Mouse (Mus musculus) forebrain, embryonic 13.5 days (tissue): ENCODE measurements around the gene Epyc. TPM values are rescaled to one million over a fixed set of nuclear protein-coding genes. Genes with fewer than 3 reads are reported as not detected.
A peak's percentile ranks its signal among the peaks of the same experiment; 100 is the strongest.
"Not testable (repeated sequence)": the region's sequence is repeated elsewhere in the genome, so short reads cannot be mapped to it uniquely, and the experiment has no call there.

Source experiments
- ATAC-seq: fragments of 200-750 bp; cut with Nextera tagmentation; 2 replicates; pipeline ENCODE4 v1.8.0; 2017
- H3K27ac ChIP-seq: fragments of 300-500 bp; sonication (generic); 2 replicates; pipeline ENCODE4 v1.5.1; 2015; ENCODE audit warnings: inconsistent platforms, mild to moderate bottlenecking, moderate library complexity
- H3K27me3 ChIP-seq: fragments of 300-500 bp; sonication (generic); 2 replicates; pipeline ENCODE4 v1.6.1; 2015; ENCODE audit warnings: mild to moderate bottlenecking, inconsistent platforms
- H3K36me3 ChIP-seq: fragments of 300-500 bp; sonication (generic); 2 replicates; pipeline ENCODE4 v1.6.1; 2015; ENCODE audit warnings: mild to moderate bottlenecking, inconsistent platforms; ENCODE audit not compliant: poor library complexity, severe bottlenecking
- H3K4me1 ChIP-seq: fragments of 300-500 bp; sonication (generic); 2 replicates; pipeline ENCODE4 v1.6.1; 2015; ENCODE audit warnings: inconsistent platforms
- H3K4me2 ChIP-seq: fragments of 300-500 bp; sonication (generic); 2 replicates; pipeline ENCODE4 v1.6.1; 2015; ENCODE audit warnings: inconsistent platforms, mild to moderate bottlenecking, moderate library complexity
- H3K4me3 ChIP-seq: fragments of 300-500 bp; sonication (generic); 2 replicates; pipeline ENCODE4 v1.5.1; 2015; ENCODE audit warnings: mild to moderate bottlenecking, inconsistent platforms
- H3K9ac ChIP-seq: fragments of 300-500 bp; sonication (generic); 2 replicates; pipeline ENCODE4 v1.6.1; 2015; ENCODE audit warnings: mild to moderate bottlenecking, inconsistent platforms
- H3K9me3 ChIP-seq: fragments of 300-500 bp; sonication (generic); replicated peaks from 2 replicates; pipeline ENCODE4 v1.6.1; 2016; ENCODE audit warnings: inconsistent platforms
- WGBS: fragments of 180-500 bp; shearing (Covaris S2); methylation state at CpG from one replicate; pipeline ENCODE4 v1.1.7; 2015; 5-methylcytosine and 5-hydroxymethylcytosine counted together
- polyA plus RNA-seq: library from polyadenylated mRNA; unstranded; fragments of >200 nt; fragmentation: Nextera tagmentation; extraction: Ambion mirVana; gene quantifications from 2 replicates; pipeline ENCODE4 v1.2.1, GENCODE M21; 2015

The Epyc gene
- polyA plus RNA-seq, 1 experiment from 2014 or later = 0.75 TPM

GRCm38 (mm10) chr10:97715289-97715906, 71.5 kb downstream of the Epyc start:
- peak; percentile 72 for ATAC-seq

GRCm38 (mm10) chr10:97717233-97717632, 73.4 kb downstream of the Epyc start:
- H3K9ac ChIP-seq = no peak overlapping the region
- no peaks in the 10 kb centered on the region for H3K9me3 ChIP-seq
- 80% methylated on average over 1 of the region's 1 CpGs for WGBS
- ATAC-seq = no peak
- H3K27ac ChIP-seq = no peak overlapping the region
- no peak overlapping the region for H3K4me3 ChIP-seq
- no peaks in the 10 kb centered on the region for H3K36me3 ChIP-seq
- H3K4me2 ChIP-seq = no peak overlapping the region
- H3K27me3 ChIP-seq = no peaks in the 10 kb centered on the region
- peaks cover 8% of the 10 kb centered on the region; the same call in 1 of the 2 replicates for H3K4me1 ChIP-seq

More at GRCm38 (mm10) chr10:97715289-97715906, 71.5 kb downstream of the Epyc start:
- no peaks in the 10 kb centered on the region for H3K9me3 ChIP-seq
- no peak overlapping the region for H3K9ac ChIP-seq
- H3K4me2 ChIP-seq = no peak overlapping the region
- no peaks in the 10 kb centered on the region for H3K27me3 ChIP-seq
- WGBS = 87% methylated on average over 3 of the region's 3 CpGs
- H3K27ac ChIP-seq = no peak overlapping the region
- H3K4me1 ChIP-seq = peaks cover 8% of the 10 kb centered on the region; the same call in 1 of the 2 replicates
- no peak overlapping the region for H3K4me3 ChIP-seq
- H3K36me3 ChIP-seq = no peaks in the 10 kb centered on the region

- H3K4me1 ChIP-seq = peaks cover 8% of the 10 kb centered on the region; the same call in 1 of the 2 replicates
- H3K27ac ChIP-seq = no peak overlapping the region
- WGBS = 71% methylated on average over 2 of the region's 2 CpGs
- H3K9me3 ChIP-seq = no peaks in the 10 kb centered on the region
- ATAC-seq = no peak
- H3K27me3 ChIP-seq = no peaks in the 10 kb centered on the region
- H3K4me3 ChIP-seq = no peak overlapping the region
- H3K9ac ChIP-seq = no peak overlapping the region
- no peak overlapping the region for H3K4me2 ChIP-seq
- H3K36me3 ChIP-seq = no peaks in the 10 kb centered on the region
Observed at GRCm38 (mm10) chr10:97718021-97718420, 74.2 kb downstream of the Epyc start.

- WGBS = 86% methylated on average over 1 of the region's 1 CpGs
- Histone ChIP-seq H3K36me3 (no peaks in the 10 kb centered on the region), H3K9me3 (no peaks in the 10 kb centered on the region), H3K4me1 (no peaks in the 10 kb centered on the region), H3K27ac (no peak overlapping the region), H3K9ac (no peak overlapping the region), H3K27me3 (no peaks in the 10 kb centered on the region), H3K4me3 (no peak overlapping the region), H3K4me2 (no peak overlapping the region)
- ATAC-seq = no peak
Observed at GRCm38 (mm10) chr10:97720625-97721024, 76.8 kb downstream of the Epyc start.

GRCm38 (mm10) chr10:97722709-97723108, 78.8 kb downstream of the Epyc start:
- Histone ChIP-seq H3K4me1 (no peaks in the 10 kb centered on the region), H3K36me3 (no peaks in the 10 kb centered on the region), H3K27ac (no peak overlapping the region), H3K9ac (no peak overlapping the region), H3K27me3 (no peaks in the 10 kb centered on the region), H3K4me2 (no peak overlapping the region), H3K9me3 (no peaks in the 10 kb centered on the region), H3K4me3 (no peak overlapping the region)
- no peak for ATAC-seq
- 93% methylated on average over 9 of the region's 9 CpGs for WGBS

GRCm38 (mm10) chr10:97725929-97726328, 82.1 kb downstream of the Epyc start:
- Histone ChIP-seq H3K4me1 (no peaks in the 10 kb centered on the region), H3K27ac (no peak overlapping the region), H3K9ac (no peak overlapping the region), H3K36me3 (no peaks in the 10 kb centered on the region), H3K4me2 (no peak overlapping the region), H3K4me3 (no peak overlapping the region), H3K9me3 (no peaks in the 10 kb centered on the region), H3K27me3 (no peaks in the 10 kb centered on the region)
- WGBS = 57% methylated on average over 1 of the region's 1 CpGs
- ATAC-seq = no peak

- not testable (repeated sequence) for H3K9me3 ChIP-seq, H3K4me2 ChIP-seq, H3K4me3 ChIP-seq, H3K27me3 ChIP-seq, H3K36me3 ChIP-seq, H3K27ac ChIP-seq, ATAC-seq, H3K4me1 ChIP-seq, H3K9ac ChIP-seq
Observed at GRCm38 (mm10) chr10:97726655-97727054, 82.8 kb downstream of the Epyc start, which contains the start of gene C030005K15Rik. Gene C030005K15Rik, minus strand, starts transcription at chr10:97726755.

Other genes with a start within 250 kb of the Epyc start
- gene Dcn, start 164.5 kb upstream of the Epyc start, polyA plus RNA-seq = 29.3 and 39.1 TPM in 2 replicates
- gene Lum, start 78.9 kb upstream of the Epyc start, polyA plus RNA-seq = 26.5 and 32.9 TPM in 2 replicates
- 0.12 TPM in 1 of 2 replicates, not detected in the other for gene Kera, start 37.2 kb upstream of the Epyc start, polyA plus RNA-seq
- gene Ccer1, start 49.0 kb downstream of the Epyc start, polyA plus RNA-seq = not detected in 2 replicates
- gene C030005K15Rik, start 82.7 kb downstream of the Epyc start, polyA plus RNA-seq = not detected in 2 replicates